Mouse (Mus musculus) ES-Bruce4 (cell line): ENCODE results near the gene Wdr24.

ENCODE experiments used
- CTCF ChIP-seq: IDR thresholded peaks from one replicate; pipeline ENCODE4 v1.8.1; 2011; ENCODE audit warnings: low read depth, low read length
- EP300 ChIP-seq: IDR thresholded peaks from 2 replicates; pipeline ENCODE4 v1.6.1; 2011; ENCODE audit warnings: low read depth, low read length; ENCODE audit not compliant: insufficient read depth
- POLR2A ChIP-seq: IDR thresholded peaks from one replicate; pipeline ENCODE4 v1.8.1; 2011; ENCODE audit warnings: low read length; ENCODE audit not compliant: insufficient read depth

- TF ChIP-seq POLR2A (peak; percentile 12), CTCF (no peak), EP300 (no peak)
Measured at GRCm38 (mm10) chr17:25818851-25819780, 4.3 kb upstream of the Wdr24 start.
